Mouse (Mus musculus) limb, embryonic 13.5 days (tissue): ENCODE data around the gene Anxa6. TPM values are rescaled to one million over a fixed set of nuclear protein-coding genes. Genes with fewer than 3 reads are reported as not detected.
"Not testable (repeated sequence)": the region's sequence is repeated elsewhere in the genome, so short reads cannot be mapped to it uniquely, and the experiment has no call there.

Experiments
- ATAC-seq: fragments of 200-750 bp; cut with Nextera tagmentation; 2 replicates; pipeline ENCODE4 v1.8.0; 2017; ENCODE audit warnings: low read depth, moderate number of reproducible peaks, moderate TSS enrichment; ENCODE audit not compliant: low FRiP score
- H3K27ac ChIP-seq: fragments of 300-500 bp; sonication (generic); 2 replicates; pipeline ENCODE4 v1.5.1; 2015; ENCODE audit warnings: inconsistent platforms, mild to moderate bottlenecking, moderate library complexity
- H3K27me3 ChIP-seq: fragments of 300-500 bp; sonication (generic); 2 replicates; pipeline ENCODE4 v1.6.1; 2015; ENCODE audit warnings: mild to moderate bottlenecking, inconsistent platforms
- H3K36me3 ChIP-seq: fragments of 300-500 bp; sonication (generic); 2 replicates; pipeline ENCODE4 v1.6.1; 2015; ENCODE audit warnings: inconsistent platforms, mild to moderate bottlenecking, moderate library complexity
- H3K4me1 ChIP-seq: fragments of 300-500 bp; sonication (generic); 2 replicates; pipeline ENCODE4 v1.6.1; 2015; ENCODE audit warnings: inconsistent platforms
- H3K4me2 ChIP-seq: fragments of 300-500 bp; sonication (generic); replicated peaks from 2 replicates; pipeline ENCODE4 v1.6.1; 2015; ENCODE audit warnings: inconsistent platforms, mild to moderate bottlenecking, moderate library complexity
- H3K4me3 ChIP-seq: fragments of 300-500 bp; sonication (generic); 2 replicates; pipeline ENCODE4 v1.5.1; 2015; ENCODE audit warnings: moderate library complexity, mild to moderate bottlenecking, inconsistent platforms
- H3K9ac ChIP-seq: fragments of 300-500 bp; sonication (generic); 2 replicates; pipeline ENCODE4 v1.6.1; 2015; ENCODE audit warnings: mild to moderate bottlenecking, inconsistent platforms
- H3K9me3 ChIP-seq: fragments of 300-500 bp; sonication (generic); 2 replicates; pipeline ENCODE4 v1.6.1; 2016; ENCODE audit warnings: inconsistent platforms
- WGBS: fragments of 180-500 bp; shearing (Covaris S2); methylation state at CpG from one replicate; pipeline ENCODE4 v1.1.7; 2015; 5-methylcytosine and 5-hydroxymethylcytosine counted together
- polyA plus RNA-seq: library from polyadenylated mRNA; unstranded; fragments of >200 nt; fragmentation: Nextera tagmentation; extraction: Ambion mirVana; gene quantifications from 2 replicates; pipeline ENCODE4 v1.2.1, GENCODE M21; 2015

Gene Anxa6
- polyA plus RNA-seq, 1 experiment from 2014 or later: 335 TPM

DNA sequence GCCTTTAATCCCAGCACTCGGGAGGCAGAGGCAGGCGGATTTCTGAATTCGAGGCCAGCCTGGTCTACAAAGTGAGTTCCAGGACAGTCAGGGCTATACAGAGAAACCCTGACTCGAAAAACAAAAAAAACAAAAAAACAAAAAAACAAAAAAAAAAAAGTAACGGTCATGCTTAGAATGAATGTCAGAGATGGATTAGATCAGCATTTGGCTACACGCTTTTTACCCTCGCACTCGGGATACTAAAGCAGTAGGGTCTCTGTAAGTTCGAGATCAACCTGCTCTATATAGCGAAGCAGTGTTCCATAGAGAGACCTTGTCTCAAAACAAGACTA lies 77.9 kb downstream of the Anxa6 start:
- Histone ChIP-seq H3K4me2 (peak overlapping the region; percentile 66), H3K4me1 (peaks cover 22% of the 10 kb centered on the region), H3K27ac (peak overlapping the region; percentile 84; the same call in 1 of the 2 replicates), H3K9ac (peak overlapping the region; percentile 84), H3K4me3 (peak overlapping the region; percentile 78)
- not testable (repeated sequence) for H3K9me3 ChIP-seq, H3K36me3 ChIP-seq, H3K27me3 ChIP-seq, ATAC-seq
- whole genome bisulfite sequencing: 43% methylated on average over 10 of the region's 10 CpGs

DNA sequence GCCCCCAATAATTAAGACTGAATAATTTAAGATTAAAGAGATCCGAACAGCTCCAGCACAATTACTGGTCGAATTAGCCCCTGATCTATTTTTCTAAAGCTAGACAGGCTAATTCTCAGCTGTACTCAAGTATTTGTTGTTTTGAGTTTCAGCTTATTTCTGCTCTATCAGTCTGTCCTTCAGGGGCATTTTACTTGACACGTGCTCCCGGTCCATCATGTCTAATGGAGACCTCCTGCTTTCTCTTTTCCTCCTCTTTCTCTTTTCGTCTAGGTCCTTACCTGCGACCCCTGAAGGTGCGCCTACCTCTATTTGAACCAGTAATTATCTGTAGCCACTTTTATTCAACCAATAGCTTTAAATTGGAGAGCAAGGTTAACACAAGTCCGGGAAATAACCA lies 78.5 kb downstream of the Anxa6 start:
- ATAC-seq: no peak
- Histone ChIP-seq H3K9me3 (no peaks in the 10 kb centered on the region), H3K27ac (no peak overlapping the region), H3K9ac (no peak overlapping the region), H3K27me3 (no peaks in the 10 kb centered on the region), H3K4me3 (peak overlapping the region; percentile 78; the same call in 1 of the 2 replicates), H3K4me2 (peak overlapping the region; percentile 66; the same call in 1 of the 2 replicates), H3K36me3 (no peaks in the 10 kb centered on the region; the same call in 1 of the 2 replicates), H3K4me1 (peaks cover 22% of the 10 kb centered on the region)
- 81% methylated on average over 8 of the region's 8 CpGs for WGBS

DNA sequence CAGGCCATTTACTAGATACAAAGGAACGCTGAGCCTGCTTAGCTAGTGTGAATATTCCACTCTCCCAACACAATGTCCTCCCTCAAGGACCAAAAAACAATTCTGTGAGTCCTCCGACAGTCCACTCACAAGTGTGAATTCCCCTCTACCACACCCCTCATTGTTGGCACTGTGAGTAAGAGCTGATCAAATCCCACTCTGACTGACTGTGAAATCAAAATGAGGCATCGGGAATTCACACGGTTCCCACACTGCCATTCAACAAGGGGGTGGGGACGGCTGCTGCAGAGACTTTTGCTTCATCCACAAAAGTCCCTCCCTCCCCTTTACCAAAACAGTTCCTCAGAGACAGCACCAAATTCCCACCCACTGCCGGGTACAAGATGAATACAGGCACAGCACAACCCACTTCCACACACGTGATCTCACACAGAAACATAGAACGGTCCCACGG lies 79.2 kb downstream of the Anxa6 start:
- no peak overlapping the region for H3K9ac ChIP-seq
- H3K4me2 ChIP-seq: peak overlapping the region; percentile 66
- WGBS: 31% methylated on average over 9 of the region's 9 CpGs
- no peaks in the 10 kb centered on the region for H3K9me3 ChIP-seq
- no peaks in the 10 kb centered on the region for H3K27me3 ChIP-seq
- H3K4me3 ChIP-seq: no peak overlapping the region
- no peak overlapping the region for H3K27ac ChIP-seq
- no peak for ATAC-seq
- peaks cover 22% of the 10 kb centered on the region for H3K4me1 ChIP-seq
- no peaks in the 10 kb centered on the region; the same call in 1 of the 2 replicates for H3K36me3 ChIP-seq

DNA sequence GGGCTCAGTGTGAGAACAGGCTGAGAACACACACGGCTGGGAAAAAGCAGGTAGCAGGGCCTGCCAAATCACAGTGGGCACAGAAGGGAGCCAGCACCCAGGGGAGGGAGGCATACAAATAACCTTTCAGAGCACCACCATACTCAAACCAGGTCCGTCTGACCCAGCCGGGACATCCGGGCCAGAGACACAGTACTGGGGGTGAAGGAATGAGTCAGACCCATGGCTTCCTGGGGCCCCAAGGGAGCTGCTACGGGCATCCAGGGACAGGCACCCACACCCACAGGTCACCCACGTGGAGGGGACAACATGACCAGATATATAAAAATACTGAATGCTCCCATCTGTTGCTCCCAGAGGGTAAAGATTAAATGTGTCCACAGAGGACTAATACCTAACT lies 80.6 kb downstream of the Anxa6 start:
- no peak for ATAC-seq
- H3K27me3 ChIP-seq: no peaks in the 10 kb centered on the region
- H3K4me2 ChIP-seq: no peak overlapping the region
- 79% methylated on average over 6 of the region's 6 CpGs for WGBS
- H3K27ac ChIP-seq: no peak overlapping the region
- H3K4me1 ChIP-seq: peaks cover 22% of the 10 kb centered on the region
- no peaks in the 10 kb centered on the region; the same call in none of the 2 replicates for H3K36me3 ChIP-seq
- H3K4me3 ChIP-seq: no peak overlapping the region
- 0 out of 2 replicates have a peak overlapping the region, but pooled peaks have one; percentile 26 for H3K9ac ChIP-seq
- H3K9me3 ChIP-seq: no peaks in the 10 kb centered on the region

DNA sequence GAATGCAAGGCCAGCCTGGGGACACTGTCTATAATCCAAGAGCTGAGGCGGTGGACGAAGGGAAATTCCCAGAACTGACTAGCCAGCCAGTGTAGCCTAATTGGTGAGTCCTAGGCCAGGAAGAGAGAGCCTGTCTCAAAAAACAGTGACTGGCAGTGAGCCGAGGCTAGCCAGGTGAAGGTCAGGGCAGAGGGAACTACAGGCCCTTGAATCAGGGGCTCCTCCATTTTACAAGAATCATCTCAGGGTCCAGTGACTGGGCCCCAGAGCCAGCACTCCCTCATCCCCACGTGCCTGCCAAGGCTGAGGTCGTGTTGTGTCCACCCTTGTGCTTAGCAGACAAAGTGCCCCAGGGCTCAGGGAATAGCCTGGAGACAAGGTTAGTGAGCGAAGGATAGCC lies 82.6 kb downstream of the Anxa6 start:
- 84% methylated on average over 6 of the region's 6 CpGs for WGBS
- Histone ChIP-seq H3K9me3 (no peaks in the 10 kb centered on the region), H3K27ac (no peak overlapping the region), H3K4me1 (peaks cover 22% of the 10 kb centered on the region), H3K27me3 (no peaks in the 10 kb centered on the region), H3K36me3 (no peaks in the 10 kb centered on the region; the same call in none of the 2 replicates), H3K9ac (no peak overlapping the region), H3K4me2 (no peak overlapping the region), H3K4me3 (no peak overlapping the region)
- ATAC-seq: no peak

DNA sequence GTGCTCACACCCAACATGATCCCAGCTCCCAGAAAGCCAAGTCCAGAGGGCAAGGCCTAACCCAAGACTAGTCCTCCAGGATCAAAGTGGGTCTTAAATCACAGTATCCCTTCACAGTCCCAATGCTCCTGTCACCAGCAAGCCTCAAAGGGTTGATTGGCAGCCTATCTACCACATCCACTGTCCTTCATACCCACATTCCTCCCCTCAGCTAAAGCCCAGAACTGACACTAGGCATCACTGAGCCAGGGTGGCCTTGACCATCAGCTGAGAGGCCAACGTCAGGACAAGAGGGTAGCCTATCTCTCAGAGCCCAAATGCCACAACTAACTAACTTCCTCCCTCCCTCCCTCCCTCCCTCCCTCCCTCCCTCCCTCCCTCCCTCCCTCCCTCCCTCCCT lies 83.5 kb downstream of the Anxa6 start:
- H3K9ac ChIP-seq: no peak overlapping the region
- whole genome bisulfite sequencing: 67% methylated on average over 1 of the region's 1 CpGs
- H3K27ac ChIP-seq: no peak overlapping the region
- no peak overlapping the region for H3K4me2 ChIP-seq
- ATAC-seq: no peak
- no peaks in the 10 kb centered on the region for H3K9me3 ChIP-seq
- H3K4me3 ChIP-seq: no peak overlapping the region
- no peaks in the 10 kb centered on the region; the same call in none of the 2 replicates for H3K36me3 ChIP-seq
- no peaks in the 10 kb centered on the region for H3K27me3 ChIP-seq
- peaks cover 17% of the 10 kb centered on the region for H3K4me1 ChIP-seq

DNA sequence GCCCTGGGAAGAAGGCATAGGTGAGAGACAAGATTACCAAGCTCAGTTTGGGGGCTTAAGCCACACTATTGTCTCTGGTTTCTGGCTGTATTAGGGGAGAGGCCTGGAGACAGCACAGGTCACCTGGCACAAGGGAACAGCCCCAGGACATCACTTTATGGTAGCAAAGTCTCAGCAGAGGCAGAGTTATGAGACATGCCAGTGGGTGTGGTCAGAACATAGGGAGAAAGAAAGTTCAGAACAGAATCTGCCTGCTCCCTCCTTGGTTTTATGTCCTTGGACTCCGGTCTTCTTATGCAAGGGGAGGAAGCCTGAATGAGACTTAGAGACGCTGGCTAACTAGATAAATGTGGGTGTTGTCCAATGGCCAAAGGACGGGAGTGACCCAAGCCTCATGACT lies 88.5 kb downstream of the Anxa6 start:
- Histone ChIP-seq H3K9ac (no peak overlapping the region), H3K27ac (no peak overlapping the region), H3K9me3 (no peaks in the 10 kb centered on the region), H3K4me1 (no peaks in the 10 kb centered on the region), H3K4me3 (no peak overlapping the region), H3K4me2 (no peak overlapping the region), H3K36me3 (peaks cover under 1% of the 10 kb centered on the region; the same call in 1 of the 2 replicates), H3K27me3 (no peaks in the 10 kb centered on the region)
- ATAC-seq: no peak
- 83% methylated on average over 3 of the region's 3 CpGs for WGBS

DNA sequence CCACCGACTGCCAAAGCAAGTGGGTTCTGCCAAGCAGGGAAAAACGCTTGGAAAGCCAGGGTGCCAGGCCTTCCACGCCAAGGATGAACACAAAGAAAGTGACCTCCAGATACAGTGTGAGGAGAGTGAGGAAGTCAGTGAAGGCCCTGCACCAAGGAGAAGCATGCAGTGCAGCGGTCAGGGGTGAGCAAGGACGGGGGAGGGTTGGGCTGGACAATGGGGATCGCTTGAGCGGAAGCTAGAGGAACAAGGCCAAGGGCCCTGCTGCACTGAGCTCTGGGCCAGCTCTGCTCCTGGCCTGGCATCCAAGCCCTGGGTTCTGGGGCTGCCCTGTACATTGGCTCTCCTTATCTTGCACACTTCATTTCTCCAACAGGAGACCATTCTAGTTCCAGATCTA lies 93.2 kb downstream of the Anxa6 start:
- H3K27me3 ChIP-seq: no peaks in the 10 kb centered on the region
- no peak overlapping the region for H3K27ac ChIP-seq
- H3K9ac ChIP-seq: no peak overlapping the region
- 87% methylated on average over 7 of the region's 7 CpGs for WGBS
- no peak overlapping the region for H3K4me3 ChIP-seq
- H3K36me3 ChIP-seq: peaks cover 40% of the 10 kb centered on the region
- no peak for ATAC-seq
- peaks cover 14% of the 10 kb centered on the region for H3K4me1 ChIP-seq
- H3K4me2 ChIP-seq: no peak overlapping the region
- H3K9me3 ChIP-seq: no peaks in the 10 kb centered on the region

DNA sequence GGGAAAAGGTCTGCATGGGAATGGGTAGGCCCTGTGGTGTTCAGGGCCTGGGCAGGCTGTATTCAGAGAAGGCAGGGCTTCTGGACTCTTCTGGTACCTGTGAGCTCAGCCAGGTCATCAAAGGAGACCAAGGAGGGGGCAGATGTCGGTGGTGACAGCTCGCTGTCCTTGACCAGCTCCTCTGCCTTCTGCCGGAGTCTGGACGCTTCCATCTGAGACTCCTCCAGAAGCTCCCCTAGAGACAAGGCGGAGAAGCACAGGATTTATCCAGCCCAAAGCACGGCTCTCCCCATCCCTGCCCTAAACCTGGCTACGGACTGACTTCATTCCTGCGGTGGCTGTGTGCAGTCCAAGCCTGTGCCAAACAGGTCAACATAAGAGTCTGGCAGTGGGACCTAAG lies 93.7 kb downstream of the Anxa6 start:
- Histone ChIP-seq H3K4me2 (no peak overlapping the region), H3K27ac (no peak overlapping the region), H3K27me3 (no peaks in the 10 kb centered on the region), H3K4me1 (peaks cover 15% of the 10 kb centered on the region), H3K4me3 (no peak overlapping the region), H3K36me3 (peaks cover 42% of the 10 kb centered on the region), H3K9me3 (no peaks in the 10 kb centered on the region), H3K9ac (no peak overlapping the region)
- WGBS: 83% methylated on average over 8 of the region's 8 CpGs
- ATAC-seq: no peak

DNA sequence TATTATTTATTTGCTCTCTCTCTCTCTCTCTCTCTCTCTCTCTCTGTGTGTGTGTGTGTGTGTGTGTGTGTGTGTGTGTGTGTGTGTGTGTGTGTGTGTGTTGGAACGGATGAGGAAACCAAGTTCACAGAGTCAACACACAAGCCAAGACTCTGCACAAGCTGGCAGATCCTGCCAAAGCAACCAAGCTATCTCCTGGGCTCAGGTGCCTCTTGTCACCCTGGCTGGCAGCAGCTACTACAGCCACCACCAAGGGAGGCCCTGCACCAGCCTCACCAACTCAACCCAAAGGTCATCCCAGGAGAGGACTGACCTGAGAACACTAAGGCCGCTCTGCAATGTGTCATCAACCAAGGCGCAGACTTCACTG lies 96.5 kb downstream of the Anxa6 start:
- Histone ChIP-seq H3K4me2 (no peak overlapping the region), H3K9me3 (no peaks in the 10 kb centered on the region), H3K4me1 (peaks cover 15% of the 10 kb centered on the region), H3K27ac (no peak overlapping the region), H3K36me3 (peaks cover 66% of the 10 kb centered on the region), H3K9ac (no peak overlapping the region), H3K27me3 (no peaks in the 10 kb centered on the region), H3K4me3 (no peak overlapping the region)
- WGBS: 96% methylated on average over 2 of the region's 3 CpGs
- no peak for ATAC-seq

DNA sequence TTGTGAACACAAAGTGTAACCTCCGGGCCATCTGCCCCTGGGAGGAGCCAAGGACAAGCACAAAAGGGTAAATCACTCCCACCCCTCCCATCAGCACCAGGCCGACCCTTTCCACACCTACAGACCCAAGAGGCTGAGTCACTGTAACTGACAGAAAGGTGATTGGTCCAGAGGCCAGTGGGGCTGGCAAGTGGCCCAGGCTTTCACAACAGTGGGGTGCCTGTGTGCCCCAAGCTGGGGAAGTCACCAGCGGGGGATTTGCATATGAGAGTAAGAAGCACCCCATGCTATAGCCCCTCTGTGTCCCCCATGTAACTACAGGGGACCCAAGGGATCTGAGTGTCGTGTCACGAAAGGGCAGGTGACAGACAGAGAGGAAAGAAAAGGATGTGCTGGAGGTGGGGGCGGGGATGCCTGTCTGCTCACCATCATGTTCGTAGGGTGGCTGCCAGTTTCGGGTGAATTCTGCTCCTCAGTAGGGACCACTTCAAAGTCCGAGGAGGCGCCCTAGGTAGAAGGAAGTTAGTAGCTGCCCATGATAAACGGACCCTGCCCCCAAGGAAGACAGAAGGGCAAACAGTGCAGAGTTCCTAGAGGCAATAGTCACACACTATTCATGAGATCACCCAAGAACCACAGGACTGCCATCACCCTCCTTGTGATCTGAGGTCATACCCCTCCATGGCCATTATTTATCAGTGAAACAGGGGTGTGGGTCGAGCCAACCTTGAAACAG lies 97.0 kb downstream of the Anxa6 start:
- no peak overlapping the region for H3K9ac ChIP-seq
- no peak overlapping the region for H3K4me2 ChIP-seq
- ATAC-seq: no peak
- H3K4me3 ChIP-seq: no peak overlapping the region
- H3K4me1 ChIP-seq: peaks cover 15% of the 10 kb centered on the region
- 35% methylated on average over 12 of the region's 12 CpGs for WGBS
- no peak overlapping the region for H3K27ac ChIP-seq
- H3K9me3 ChIP-seq: no peaks in the 10 kb centered on the region
- peaks cover 72% of the 10 kb centered on the region for H3K36me3 ChIP-seq
- no peaks in the 10 kb centered on the region for H3K27me3 ChIP-seq

DNA sequence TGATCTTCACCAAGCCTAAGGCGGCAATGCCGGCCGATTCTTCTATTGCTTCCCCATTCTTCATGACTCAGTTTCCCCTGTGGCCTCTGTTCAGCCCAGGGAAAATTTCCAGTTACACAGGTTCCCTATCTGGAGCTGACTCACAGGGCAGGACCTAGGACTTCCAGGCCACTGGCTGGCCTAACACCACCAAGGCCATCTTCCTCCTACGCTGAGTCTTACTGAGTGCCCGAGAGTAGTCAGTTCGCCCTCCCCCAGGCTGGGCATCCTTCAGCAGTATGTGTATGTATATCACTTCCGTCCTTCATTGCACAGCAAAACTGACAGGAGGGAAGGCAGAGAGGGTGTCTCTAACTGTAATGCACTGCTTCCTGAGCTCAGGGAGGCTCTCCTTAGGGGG lies 99.0 kb downstream of the Anxa6 start:
- no peak overlapping the region for H3K9ac ChIP-seq
- no peak overlapping the region for H3K4me2 ChIP-seq
- no peaks in the 10 kb centered on the region for H3K9me3 ChIP-seq
- H3K36me3 ChIP-seq: peaks cover 86% of the 10 kb centered on the region
- H3K4me1 ChIP-seq: peaks cover 15% of the 10 kb centered on the region
- no peak overlapping the region for H3K27ac ChIP-seq
- H3K4me3 ChIP-seq: no peak overlapping the region
- 92% methylated on average over 7 of the region's 7 CpGs for WGBS
- no peaks in the 10 kb centered on the region for H3K27me3 ChIP-seq
- no peak for ATAC-seq

DNA sequence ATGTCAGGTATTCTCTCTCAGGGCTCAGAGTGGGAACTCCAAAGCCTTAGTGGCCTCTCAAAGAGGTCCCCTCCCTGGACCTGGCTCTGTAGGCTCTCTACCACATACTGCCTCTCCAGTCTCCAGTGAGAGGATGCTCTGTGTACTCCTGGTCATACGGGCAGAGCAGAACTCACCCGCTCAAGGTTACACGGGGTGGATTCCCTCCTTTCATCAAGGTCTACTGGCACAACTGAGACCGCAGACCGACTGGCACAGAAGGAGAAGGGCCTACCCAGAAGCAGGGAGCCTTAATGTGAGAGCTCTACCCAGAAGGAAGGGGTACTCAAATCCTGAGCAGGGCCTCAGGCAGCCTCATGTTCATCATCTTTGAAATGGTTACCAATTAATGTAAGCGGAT lies 100.7 kb downstream of the Anxa6 start:
- H3K36me3 ChIP-seq: peaks cover 88% of the 10 kb centered on the region

More for the DNA sequence above, 100.7 kb downstream of the Anxa6 start:
- no peak for ATAC-seq
- H3K4me2 ChIP-seq: no peak overlapping the region
- H3K9me3 ChIP-seq: no peaks in the 10 kb centered on the region
- 93% methylated on average over 6 of the region's 6 CpGs for WGBS
- peaks cover 15% of the 10 kb centered on the region for H3K4me1 ChIP-seq
- no peak overlapping the region for H3K4me3 ChIP-seq
- H3K27ac ChIP-seq: no peak overlapping the region
- no peak overlapping the region for H3K9ac ChIP-seq
- no peaks in the 10 kb centered on the region for H3K27me3 ChIP-seq
